Mouse (Mus musculus) ovary, adult 2 months (tissue): ENCODE measurements around the gene Dnah17. TPM values are rescaled to one million over a fixed set of nuclear protein-coding genes. Genes with fewer than 3 reads are reported as not detected.

Experiments used
- polyA plus RNA-seq: library from polyadenylated mRNA; depleted of rRNA; stranded (reverse); fragments of >200 nt; gene quantifications from 2 replicates; pipeline ENCODE4 v1.2.3, GENCODE M21; 2012; rRNA removed

Dnah17 gene
- 1.5 and 2.0 TPM in 2 replicates for polyA plus RNA-seq

GRCm38 (mm10) chr11:118130534-118130933, at the start of gene Dnah17:
Dnah17 (minus strand) TSS chr11:118130634.

DNA sequence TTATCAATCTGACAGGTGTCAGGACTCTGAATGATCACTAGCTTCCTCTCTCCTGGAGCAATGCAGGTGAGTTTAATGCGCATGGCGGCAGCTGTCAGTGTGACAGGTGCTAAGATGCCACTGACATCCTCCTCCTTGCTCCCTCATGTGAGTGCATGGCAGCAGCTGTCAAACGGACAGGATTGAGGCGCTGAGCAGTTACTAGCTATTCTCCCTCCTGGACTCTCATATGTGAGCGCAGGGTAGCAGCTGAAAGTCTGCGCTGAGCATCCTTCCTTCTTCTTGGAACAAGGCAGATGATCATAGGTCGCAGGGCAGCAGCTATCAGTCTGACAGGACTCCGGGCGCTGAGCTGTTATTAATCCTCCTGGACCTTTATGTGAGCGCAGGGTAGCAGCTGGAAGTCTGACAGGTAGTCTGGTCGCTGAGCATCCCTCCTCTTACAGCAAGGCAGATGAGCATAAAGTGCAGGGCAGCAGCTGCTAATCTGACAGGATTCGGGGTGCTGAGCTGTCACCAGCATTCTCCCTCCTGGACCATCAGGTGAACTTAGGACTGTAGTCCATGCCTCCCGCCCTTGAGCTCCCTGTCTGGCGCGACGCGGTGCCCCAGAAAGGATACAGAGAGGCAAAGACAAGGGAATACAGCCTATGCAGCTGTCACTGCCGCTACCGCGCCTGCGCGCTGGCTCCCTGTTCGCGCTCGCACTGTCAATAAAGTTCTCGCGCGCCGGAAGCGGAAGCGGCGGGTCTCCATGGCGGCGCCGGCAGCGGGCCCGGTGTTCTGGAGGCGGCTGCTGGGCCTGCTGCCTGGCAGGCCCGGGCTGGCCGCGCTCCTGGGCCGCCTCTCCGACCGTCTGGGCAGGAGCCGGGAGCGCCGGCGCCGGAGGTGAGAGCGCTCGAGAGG, 144.1 kb downstream of the Dnah17 start, which contains the start of gene Pgs1:
Pgs1 (plus strand) TSS at position 167 of the 906 bp plus-strand sequence.

Other genes with a start within 250 kb of the Dnah17 start
- gene Socs3, start 160.6 kb downstream of the Dnah17 start, polyA plus RNA-seq: 28.5 and 32.6 TPM in 2 replicates
- gene Pgs1, start 144.3 kb downstream of the Dnah17 start, polyA plus RNA-seq: 59.6 and 99.4 TPM in 2 replicates
- gene Cyth1, start 118.0 kb upstream of the Dnah17 start, polyA plus RNA-seq: 21.5 and 24.6 TPM in 2 replicates
- 26.2 and 32.4 TPM in 2 replicates for gene Usp36, start 159.6 kb upstream of the Dnah17 start, polyA plus RNA-seq
- 0.16 TPM in 1 of 2 replicates, not detected in the other for gene Cep295nl, start 211.9 kb upstream of the Dnah17 start, polyA plus RNA-seq
- gene Timp2, start 225.1 kb upstream of the Dnah17 start, polyA plus RNA-seq: 234 and 274 TPM in 2 replicates